Mouse (Mus musculus): ENCODE measurements around the gene Pttg1ip.

DNA sequence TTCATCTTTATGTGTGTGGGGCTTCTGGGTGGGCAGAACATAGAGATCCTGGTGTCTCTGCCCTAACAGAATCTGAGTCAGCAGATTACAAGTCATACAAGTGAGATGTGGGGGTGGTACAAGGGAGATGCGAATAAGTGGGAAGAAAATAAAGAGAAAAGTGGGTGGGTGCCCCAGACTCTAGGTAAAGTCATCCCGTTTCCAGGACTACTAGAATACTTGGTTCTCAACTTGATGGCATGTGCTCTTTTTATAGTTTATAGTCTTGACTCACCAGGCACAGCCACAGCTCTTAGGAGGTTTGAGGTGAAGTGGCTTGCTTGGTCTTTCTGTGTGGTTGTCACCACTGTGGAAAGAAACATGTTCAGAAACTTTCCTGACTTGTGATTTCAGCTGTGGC is 14.5 kb downstream of the Pttg1ip start:
- TF ChIP-seq POLR2AphosphoS5 (IDR thresholded peaks at IDR 0.05; ENCODE audit: insufficient replicate concordance, low read depth, low read length) = no peak
- TF ChIP-seq CTCF (IDR thresholded peaks at IDR 0.05; ENCODE audit: low read depth, low read length) = no peak
